Mouse (Mus musculus): ENCODE data around the gene Smg6. TPM values are rescaled to one million over a fixed set of nuclear protein-coding genes. Genes with fewer than 3 reads are reported as not detected.

Smg6 gene
- polyA plus RNA-seq, 1 experiment from 2014 or later: 11.9 TPM

DNA sequence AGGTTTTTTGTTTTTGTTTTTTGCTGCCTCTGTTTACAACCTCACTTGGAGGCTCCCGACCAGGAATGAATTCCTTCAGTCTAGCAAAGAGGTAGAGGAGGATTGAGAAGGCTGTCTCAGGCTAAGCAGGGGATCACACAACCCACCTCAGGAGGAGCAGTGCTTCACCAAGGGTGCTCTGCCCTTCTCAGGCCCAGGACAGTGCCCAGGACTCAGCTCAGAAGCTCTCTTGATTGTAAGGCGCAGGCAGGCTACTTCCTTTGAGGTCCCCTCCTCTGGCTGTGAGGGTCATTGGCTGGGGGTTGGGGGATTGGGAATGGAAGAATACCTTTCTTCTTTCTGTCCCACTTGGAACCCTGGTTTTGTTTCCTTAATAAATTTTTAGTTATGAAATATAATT lies 238.4 kb downstream of the Smg6 start:
- H3K27me3 ChIP-seq (ENCODE audit: insufficient read depth, low read length): 0 out of 2 replicates have a peak, but pooled peaks cover 4% of the 10 kb centered on the region
- peaks cover 25% of the 10 kb centered on the region; the same call in 1 of the 2 replicates for H3K36me3 ChIP-seq (ENCODE audit: insufficient read depth, low read length)
- H3K4me1 ChIP-seq (replicated peaks; ENCODE audit: insufficient read depth, low read length): peaks cover 31% of the 10 kb centered on the region
- no peaks in the 10 kb centered on the region for H3K9me3 ChIP-seq (replicated peaks; ENCODE audit: low read length)
- 0 out of 2 replicates have a peak overlapping the region, but pooled peaks have one; percentile 66 for H3K27ac ChIP-seq
- H3K4me3 ChIP-seq (replicated peaks; ENCODE audit: low read depth, low read length): 0 out of 2 replicates have a peak overlapping the region, but pooled peaks have one; percentile 63
- ATAC-seq (replicated peaks; ENCODE audit: low FRiP score, low read depth) (no peak), DNase-seq (ENCODE audit: low spot score) (no peak)
- H3K9ac ChIP-seq (ENCODE audit: low read depth, low read length): no peak overlapping the region
- WGBS: 51% methylated on average over 2 of the region's 2 CpGs
- peak overlapping the region; percentile 80 for H3K4me2 ChIP-seq (ENCODE audit: low read length)
- TF ChIP-seq CTCF (IDR thresholded peaks at IDR 0.05; ENCODE audit: low read depth): no peak

DNA sequence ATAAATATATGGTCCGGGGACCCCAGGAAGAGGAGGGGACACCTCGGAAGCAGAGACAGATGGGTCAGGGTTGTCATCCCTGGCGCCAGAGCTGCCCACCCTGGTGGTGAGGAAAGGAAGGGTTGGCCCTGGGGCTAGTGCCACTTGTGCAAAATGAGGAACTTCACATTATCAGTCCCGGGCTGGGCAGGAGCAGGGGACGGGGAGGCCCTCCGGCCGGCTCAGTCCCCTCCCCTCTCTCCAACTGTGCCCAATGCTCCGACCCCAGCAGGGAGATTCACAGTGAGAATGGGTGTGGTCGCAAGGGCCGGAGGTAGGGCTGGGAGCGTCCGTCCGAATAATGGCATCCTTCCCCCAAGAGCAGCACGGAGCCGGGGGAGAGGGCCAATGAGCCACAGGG lies 239.1 kb downstream of the Smg6 start:
- no peak for DNase-seq (ENCODE audit: low spot score)
- 0 out of 2 replicates have a peak overlapping the region, but pooled peaks have one; percentile 89 for H3K27ac ChIP-seq
- TF ChIP-seq CTCF (IDR thresholded peaks at IDR 0.05; ENCODE audit: low read depth): peak; percentile 10; the same call in 1 of the 2 replicates
- H3K36me3 ChIP-seq (ENCODE audit: insufficient read depth, low read length): peaks cover 25% of the 10 kb centered on the region; the same call in 1 of the 2 replicates
- no peaks in the 10 kb centered on the region for H3K9me3 ChIP-seq (replicated peaks; ENCODE audit: low read length)
- 19% methylated on average over 14 of the region's 15 CpGs for WGBS
- peak overlapping the region; percentile 63 for H3K4me3 ChIP-seq (replicated peaks; ENCODE audit: low read depth, low read length)
- H3K9ac ChIP-seq (ENCODE audit: low read depth, low read length): peak overlapping the region; percentile 70
- H3K4me2 ChIP-seq (ENCODE audit: low read length): peak overlapping the region; percentile 80
- H3K4me1 ChIP-seq (replicated peaks; ENCODE audit: insufficient read depth, low read length): peaks cover 31% of the 10 kb centered on the region
- 0 out of 2 replicates have a peak, but pooled peaks cover 6% of the 10 kb centered on the region for H3K27me3 ChIP-seq (ENCODE audit: insufficient read depth, low read length)
- no peak for ATAC-seq (replicated peaks; ENCODE audit: low FRiP score, low read depth)

DNA sequence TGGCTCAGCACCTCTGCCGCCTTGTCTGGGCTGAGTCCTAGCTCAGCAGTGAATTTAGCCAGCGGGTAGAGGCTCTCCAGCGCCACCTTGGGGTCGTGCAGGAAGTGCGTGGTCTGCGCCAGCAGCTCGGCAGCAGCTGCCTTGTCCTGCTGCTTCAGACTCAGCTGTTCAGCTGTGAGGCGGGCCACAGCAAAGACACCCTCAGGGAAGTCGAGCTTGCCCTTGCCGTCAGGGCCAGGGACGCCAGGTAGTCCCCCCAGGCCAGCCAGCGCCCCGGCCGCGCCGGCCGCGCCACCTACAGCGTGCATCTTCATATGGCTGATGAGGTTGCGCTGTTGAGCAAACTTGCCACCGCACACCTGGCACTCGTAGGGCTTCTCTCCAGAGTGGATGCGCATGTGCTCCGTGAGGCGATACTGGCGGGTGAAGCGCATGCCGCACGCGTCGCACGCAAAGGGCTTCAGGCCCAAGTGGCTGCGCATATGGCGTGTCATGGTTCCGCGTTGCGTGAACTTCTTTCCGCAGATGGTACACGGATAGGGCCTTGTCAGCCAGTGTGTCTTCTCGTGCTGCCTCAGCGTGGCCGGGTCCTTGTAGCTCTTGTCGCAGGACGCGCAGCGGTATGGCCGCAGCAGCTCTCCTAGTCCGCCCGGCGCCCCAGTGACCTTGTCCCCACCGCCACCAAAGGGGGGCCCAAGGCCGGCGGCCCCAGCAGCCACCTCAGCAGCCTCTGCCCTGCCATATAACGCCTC lies 240.0 kb downstream of the Smg6 start:
- Histone ChIP-seq H3K4me3 (replicated peaks; ENCODE audit: low read depth, low read length) (peak overlapping the region; percentile 63), H3K27ac (peak overlapping the region; percentile 89; the same call in 1 of the 2 replicates), H3K4me1 (replicated peaks; ENCODE audit: insufficient read depth, low read length) (peaks cover 31% of the 10 kb centered on the region), H3K9me3 (replicated peaks; ENCODE audit: low read length) (no peaks in the 10 kb centered on the region), H3K4me2 (ENCODE audit: low read length) (peak overlapping the region; percentile 80), H3K36me3 (ENCODE audit: insufficient read depth, low read length) (peaks cover 25% of the 10 kb centered on the region; the same call in 1 of the 2 replicates), H3K27me3 (ENCODE audit: insufficient read depth, low read length) (0 out of 2 replicates have a peak, but pooled peaks cover 7% of the 10 kb centered on the region), H3K9ac (ENCODE audit: low read depth, low read length) (peak overlapping the region; percentile 70)
- TF ChIP-seq CTCF (IDR thresholded peaks at IDR 0.05; ENCODE audit: low read depth): peak; percentile 81
- WGBS: 13% methylated on average over 54 of the region's 54 CpGs
- peak; percentile 9; the same call in 1 of the 2 replicates for ATAC-seq (replicated peaks; ENCODE audit: low FRiP score, low read depth)
- DNase-seq (ENCODE audit: low spot score): no peak

DNA sequence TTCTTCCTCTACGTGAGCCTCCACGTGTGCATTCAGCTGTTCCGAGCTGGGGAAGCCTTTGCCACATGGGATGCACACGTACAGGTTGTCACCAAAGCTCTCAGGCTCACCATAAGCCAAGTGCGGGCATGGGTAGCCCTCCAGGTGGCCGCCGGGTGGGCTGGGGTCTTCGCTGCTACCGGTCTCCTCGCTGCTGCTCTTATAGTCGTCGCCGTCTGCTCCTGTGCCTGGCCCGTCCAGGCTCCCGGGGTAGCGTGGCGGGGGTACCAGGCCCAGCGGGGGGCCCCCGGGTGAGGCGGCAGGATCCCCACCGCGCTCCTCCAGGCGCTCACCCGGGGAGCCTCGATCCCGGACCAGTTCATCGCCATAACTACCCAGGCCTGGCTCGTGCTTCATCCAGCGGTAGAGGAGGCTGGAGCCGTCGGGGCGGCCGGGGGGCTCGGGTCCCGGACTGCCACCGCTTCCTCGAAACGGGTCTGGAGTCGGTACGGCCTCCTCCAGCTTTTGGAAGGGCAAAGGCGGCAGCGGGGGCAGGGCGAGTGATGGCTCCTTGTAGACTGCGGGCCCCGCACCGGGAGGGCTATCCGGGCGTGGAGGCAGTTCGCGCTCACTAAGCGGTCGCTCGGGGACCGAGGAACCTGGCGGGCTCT lies 240.7 kb downstream of the Smg6 start:
- Histone ChIP-seq H3K27ac (peak overlapping the region; percentile 89; the same call in 1 of the 2 replicates), H3K9ac (ENCODE audit: low read depth, low read length) (peak overlapping the region; percentile 70), H3K4me1 (replicated peaks; ENCODE audit: insufficient read depth, low read length) (peaks cover 31% of the 10 kb centered on the region), H3K4me3 (replicated peaks; ENCODE audit: low read depth, low read length) (peak overlapping the region; percentile 63), H3K9me3 (replicated peaks; ENCODE audit: low read length) (no peaks in the 10 kb centered on the region), H3K36me3 (ENCODE audit: insufficient read depth, low read length) (peaks cover 23% of the 10 kb centered on the region; the same call in 1 of the 2 replicates), H3K27me3 (ENCODE audit: insufficient read depth, low read length) (peaks cover 7% of the 10 kb centered on the region; the same call in 1 of the 2 replicates), H3K4me2 (ENCODE audit: low read length) (peak overlapping the region; percentile 80)
- WGBS: 12% methylated on average over 55 of the region's 55 CpGs
- DNase-seq (ENCODE audit: low spot score) (no peak), ATAC-seq (replicated peaks; ENCODE audit: low FRiP score, low read depth) (no peak)
- no peak for TF ChIP-seq CTCF (IDR thresholded peaks at IDR 0.05; ENCODE audit: low read depth)

DNA sequence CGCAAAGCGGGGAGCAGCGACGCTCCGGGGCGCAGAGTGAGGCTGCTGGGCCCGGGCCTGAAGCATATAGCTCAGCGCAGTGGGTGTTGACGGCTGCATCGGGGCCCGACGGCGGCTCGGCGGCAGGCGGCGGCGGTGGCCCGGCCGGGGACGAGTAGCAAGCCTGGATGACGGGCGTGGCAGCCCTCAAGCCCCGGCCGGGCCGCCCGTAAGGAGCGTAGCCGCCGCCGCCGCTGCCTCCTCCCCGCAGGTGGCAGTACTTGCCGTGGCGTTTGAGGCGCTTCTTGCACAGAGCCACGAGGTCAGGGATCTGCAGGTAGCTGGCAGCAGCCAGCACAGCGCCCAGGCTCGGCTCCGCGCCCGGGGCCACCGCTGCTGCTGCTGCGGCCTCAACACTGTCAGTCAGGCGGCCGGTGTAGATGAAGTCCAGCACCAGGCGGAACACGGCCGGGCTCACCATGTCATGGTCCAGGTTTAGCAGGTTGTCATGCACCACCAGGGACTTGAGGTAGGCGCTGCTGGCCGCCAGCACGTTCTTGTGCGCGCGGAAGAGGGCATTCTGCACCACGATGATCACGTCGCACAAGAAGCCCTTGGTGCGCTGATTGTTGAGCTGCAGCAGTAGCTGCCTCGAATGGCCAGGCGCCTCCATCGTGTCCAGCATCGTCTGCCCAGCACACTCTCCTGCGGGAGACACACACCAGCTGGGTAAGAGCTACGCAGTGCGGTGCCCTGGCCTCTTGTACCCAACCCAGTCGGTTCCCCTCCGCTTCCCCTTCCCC lies 241.4 kb downstream of the Smg6 start:
- H3K27ac ChIP-seq: peak overlapping the region; percentile 89
- WGBS: 5% methylated on average over 68 of the region's 68 CpGs
- H3K36me3 ChIP-seq (ENCODE audit: insufficient read depth, low read length): peaks cover 23% of the 10 kb centered on the region; the same call in 1 of the 2 replicates
- peak overlapping the region; percentile 80 for H3K4me2 ChIP-seq (ENCODE audit: low read length)
- H3K4me1 ChIP-seq (replicated peaks; ENCODE audit: insufficient read depth, low read length): peaks cover 32% of the 10 kb centered on the region
- H3K9ac ChIP-seq (ENCODE audit: low read depth, low read length): peak overlapping the region; percentile 70
- H3K4me3 ChIP-seq (replicated peaks; ENCODE audit: low read depth, low read length): peak overlapping the region; percentile 63
- H3K9me3 ChIP-seq (replicated peaks; ENCODE audit: low read length): no peaks in the 10 kb centered on the region
- DNase-seq (ENCODE audit: low spot score): no peak
- TF ChIP-seq CTCF (IDR thresholded peaks at IDR 0.05; ENCODE audit: low read depth): peak; percentile 20; the same call in 1 of the 2 replicates
- no peak for ATAC-seq (replicated peaks; ENCODE audit: low FRiP score, low read depth)
- peaks cover 7% of the 10 kb centered on the region; the same call in 1 of the 2 replicates for H3K27me3 ChIP-seq (ENCODE audit: insufficient read depth, low read length)
